Mouse (Mus musculus): Measurements from ENCODE around the gene Svs2. TPM values are rescaled to one million over a fixed set of nuclear protein-coding genes. Genes with fewer than 3 reads are reported as not detected.
"Not testable (repeated sequence)": the region's sequence is repeated elsewhere in the genome, so short reads cannot be mapped to it uniquely, and the experiment has no call there.

The Svs2 gene
- not detected for total RNA-seq (2021)
- long read RNA-seq, experiment 1, result 0 reads
- long read RNA-seq, experiment 2, result 0 reads

- no peak for DNase-seq
Measured at GRCm38 (mm10) chr2:164238366-164238765, at the start of gene Svs2. Gene Svs2, minus strand, starts transcription at chr2:164238466.

- DNase-seq, result no peak
Measured at GRCm38 (mm10) chr2:164278359-164278758, 40.1 kb upstream of the Svs2 start, which contains the start of gene Svs4. Gene Svs4, minus strand, starts transcription at chr2:164278459.

DNA sequence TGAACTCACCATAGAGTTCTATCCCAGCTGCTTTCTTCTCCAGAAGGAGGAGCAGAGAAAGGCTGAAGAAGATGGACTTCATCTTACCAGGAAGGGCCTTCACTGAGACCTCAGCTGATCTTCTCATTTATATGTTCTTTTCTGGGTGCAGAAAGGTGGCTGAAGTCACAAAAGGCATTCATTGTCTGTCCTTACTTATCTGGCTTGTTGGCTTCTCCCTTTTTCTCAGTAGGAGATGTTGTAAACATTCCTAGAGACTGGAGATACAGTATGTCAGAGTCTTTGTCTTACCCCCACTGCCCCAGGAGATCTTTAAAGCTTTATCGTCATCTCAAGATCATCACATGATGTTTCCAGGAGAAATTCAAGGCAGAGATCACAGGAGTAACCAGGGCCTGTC, 18.3 kb upstream of the Svs2 start, which contains the start of gene Svs3b:
Gene Svs3b (minus strand): TSS at position 101 of the 400 bp plus-strand sequence.
- not testable (repeated sequence) for DNase-seq

DNA sequence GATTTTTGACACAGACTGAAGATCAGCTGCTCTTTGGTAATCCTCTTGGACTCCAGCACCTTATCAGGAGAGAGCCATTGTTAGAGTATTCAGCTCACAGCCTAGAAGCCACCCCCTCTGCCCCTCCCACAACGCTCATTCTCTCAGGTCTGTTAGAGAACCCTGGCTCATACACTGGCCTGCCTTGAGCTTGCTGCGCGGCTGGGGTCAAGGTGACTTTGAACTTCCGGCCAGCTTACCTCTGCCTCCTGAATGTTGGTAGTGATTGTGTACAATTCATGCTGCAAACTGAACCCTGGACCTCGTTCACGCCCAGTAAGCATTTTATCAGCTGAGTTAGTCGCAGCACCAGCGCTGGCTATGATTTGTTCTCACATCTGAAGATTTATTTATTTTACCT, 5.6 kb downstream of the Svs2 start:
- no peak for DNase-seq

- no peak for DNase-seq
Measured at GRCm38 (mm10) chr2:164228361-164229070, 9.8 kb downstream of the Svs2 start.

GRCm38 (mm10) chr2:164221522-164221921, 16.7 kb downstream of the Svs2 start, which contains the start of gene Wfdc15b:
Gene Wfdc15b, minus strand, starts transcription at chr2:164221660.
- no peak for DNase-seq

GRCm38 (mm10) chr2:164219295-164219694, 19.0 kb downstream of the Svs2 start:
- no peak for DNase-seq

DNA sequence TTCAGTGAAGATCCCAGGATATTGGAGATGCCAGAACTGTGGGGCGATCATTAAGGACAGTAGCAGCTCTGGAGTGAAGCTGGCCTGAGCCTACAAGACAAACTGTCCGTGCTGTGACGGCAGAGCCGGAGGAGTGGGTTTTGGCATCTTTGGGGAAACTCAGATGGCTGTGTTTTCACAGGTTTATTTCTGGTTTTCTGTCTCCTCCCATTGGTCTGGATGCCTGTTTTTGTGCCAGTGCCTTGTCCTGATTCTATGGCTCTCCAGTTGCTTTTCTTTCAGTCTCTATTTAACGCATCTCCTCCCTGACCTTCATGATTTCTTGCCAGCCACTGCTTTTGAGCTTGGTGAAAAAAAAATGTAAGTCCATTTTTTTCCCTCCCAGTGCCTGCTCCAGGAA, 25.6 kb downstream of the Svs2 start:
- DNase-seq, result no peak

- DNase-seq, result no peak
Measured at GRCm38 (mm10) chr2:164210892-164211291, 27.4 kb downstream of the Svs2 start.

GRCm38 (mm10) chr2:164206676-164207075, 31.6 kb downstream of the Svs2 start:
- DNase-seq, result no peak

DNA sequence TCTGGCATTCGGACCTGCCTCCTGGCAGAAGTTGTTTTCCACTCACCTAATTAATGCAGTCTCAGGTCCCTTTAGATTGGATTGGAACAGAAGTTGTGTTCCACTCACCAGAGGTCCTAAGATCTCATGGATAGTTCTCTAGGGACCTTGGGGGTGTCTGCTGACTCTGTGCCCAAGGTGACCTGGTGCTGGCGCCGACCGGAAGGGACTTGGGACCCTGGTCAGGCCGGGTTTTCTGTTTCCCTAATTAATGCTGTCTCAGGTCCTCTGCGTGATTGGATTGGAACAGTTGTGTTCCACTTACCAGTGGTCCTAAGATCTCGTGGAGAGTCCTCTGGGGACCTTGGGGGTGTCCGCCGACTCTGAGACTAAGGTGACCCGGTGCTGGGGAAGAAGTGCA, 32.3 kb downstream of the Svs2 start:
- DNase-seq, result not testable (repeated sequence)

GRCm38 (mm10) chr2:164199626-164200327, 38.5 kb downstream of the Svs2 start, which contains the start of gene Wfdc15a:
Gene Wfdc15a, minus strand, starts transcription at chr2:164200130.
- DNase-seq, result no peak

DNA sequence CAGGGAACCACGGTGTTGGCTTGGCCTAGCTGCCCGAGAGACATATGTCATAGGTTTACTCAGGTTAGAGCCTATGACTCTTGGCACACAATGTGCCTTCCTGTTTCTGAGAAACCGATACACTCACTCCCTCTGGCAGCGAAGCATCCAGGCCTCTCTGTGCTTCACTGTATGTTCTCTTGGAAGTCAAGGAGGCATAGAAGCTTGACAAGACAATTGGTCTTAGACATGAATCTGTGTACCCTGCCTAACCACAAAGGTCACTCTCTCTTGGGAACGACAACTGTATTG, 41.6 kb downstream of the Svs2 start:
- no peak for DNase-seq

GRCm38 (mm10) chr2:164195971-164196699, 42.1 kb downstream of the Svs2 start:
- DNase-seq, result no peak

GRCm38 (mm10) chr2:164194959-164195630, 43.2 kb downstream of the Svs2 start:
- no peak for DNase-seq

DNA sequence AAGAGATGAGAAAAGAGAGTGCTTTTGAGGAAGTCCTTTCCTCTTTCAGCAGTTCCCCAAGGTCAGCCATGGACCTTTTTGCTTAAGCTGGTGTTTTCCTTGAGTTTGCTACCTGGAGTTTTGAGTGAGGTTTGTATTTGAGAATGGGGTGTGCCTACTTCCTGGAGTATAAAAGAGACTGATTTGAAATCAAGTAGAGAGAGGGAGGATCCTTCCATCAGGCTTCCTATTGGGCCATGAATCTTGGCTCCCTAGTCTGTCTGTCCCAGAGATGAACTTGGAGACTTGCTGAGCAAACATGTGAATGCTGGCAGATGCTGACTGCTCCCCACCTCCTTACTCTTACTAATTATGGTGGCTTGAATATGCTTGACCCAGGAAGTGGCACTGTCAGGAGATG, 46.0 kb downstream of the Svs2 start:
- no peak for DNase-seq

- no peak for DNase-seq
Measured at GRCm38 (mm10) chr2:164190576-164190975, 47.7 kb downstream of the Svs2 start, which contains the start of gene Wfdc12. Gene Wfdc12, minus strand, starts transcription at chr2:164190608.

DNA sequence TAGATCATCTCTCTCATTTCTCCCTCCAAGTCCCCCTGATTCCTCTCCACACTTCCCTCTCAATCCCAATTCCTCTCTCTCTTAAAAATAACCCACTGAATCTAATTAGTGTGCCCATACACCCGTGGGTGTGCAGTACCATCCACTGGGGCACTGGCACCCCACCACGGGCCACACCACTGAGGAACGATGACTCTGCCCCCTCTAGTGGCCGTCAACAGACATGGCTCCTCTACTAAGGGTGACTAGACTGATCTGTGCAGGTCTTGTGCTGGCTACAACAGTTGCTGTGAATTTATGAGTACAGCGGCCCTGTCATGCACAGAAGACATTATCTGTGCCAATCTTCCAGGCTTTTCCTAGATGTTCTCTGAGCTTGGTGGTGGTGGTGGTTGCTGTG, 49.5 kb downstream of the Svs2 start:
- DNase-seq, result no peak

Measured in gastrocnemius, postnatal 10 days (tissue).